Mouse (Mus musculus) induced T-regulatory cell, adult 2 months (primary cell): Measurements from ENCODE around the gene 5031439G07Rik.
"Not testable (repeated sequence)": the region's sequence is repeated elsewhere in the genome, so short reads cannot be mapped to it uniquely, and the experiment has no call there.

ENCODE experiments used
- DNase-seq: peaks from one replicate; pipeline ENCODE4 v3.0.0-alpha.2; 2012; ENCODE audit warnings: low read depth

The 5031439G07Rik gene

DNA sequence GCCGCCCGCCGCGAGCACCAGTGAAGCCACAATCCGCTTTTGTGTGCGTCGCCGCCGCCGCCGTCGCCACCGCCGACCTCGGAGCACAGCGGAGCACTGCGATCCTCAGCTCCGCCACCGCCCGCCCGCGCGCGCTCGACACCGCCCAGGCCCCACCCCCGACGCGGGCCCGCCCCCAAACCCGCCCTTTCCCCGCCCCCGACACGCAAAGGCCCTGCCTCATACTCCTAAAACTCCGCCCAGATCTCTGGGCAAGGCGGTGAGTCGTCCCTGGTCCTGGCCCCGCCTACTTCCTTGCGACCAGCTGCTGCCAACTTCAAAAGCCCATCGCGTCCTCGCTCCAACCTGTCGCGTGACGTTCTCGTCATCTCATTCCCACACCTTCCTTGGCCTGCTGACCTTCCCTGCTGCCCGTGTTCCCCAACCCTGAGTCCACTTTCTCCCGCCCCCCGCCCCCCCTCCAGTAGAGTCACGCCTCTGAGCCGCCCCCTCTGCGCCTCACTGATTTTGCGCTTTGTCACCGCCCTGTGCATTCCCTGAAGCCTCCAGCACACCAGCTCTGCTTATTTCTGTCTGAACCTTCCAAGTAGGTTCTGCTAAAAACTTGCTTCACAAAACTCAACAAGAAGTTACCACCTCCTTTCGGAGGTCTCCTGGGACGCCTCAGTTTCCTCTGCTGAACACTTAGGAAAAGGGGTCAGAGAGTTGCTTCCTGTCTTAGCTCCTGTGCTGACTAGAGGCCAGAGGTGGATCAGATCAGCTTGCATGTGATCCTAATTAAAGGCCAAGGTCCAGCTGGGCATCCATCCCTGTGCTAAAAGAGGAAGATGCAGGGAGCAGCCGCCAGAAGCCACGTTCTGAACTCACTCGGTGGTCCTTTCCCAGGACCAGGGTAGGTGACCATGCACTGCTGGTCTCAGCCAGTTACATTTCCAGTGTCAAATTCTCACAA lies at the start of gene 5031439G07Rik:
5031439G07Rik (minus strand) TSS at position 678 of the 952 bp plus-strand sequence.
- peak; percentile 96 for DNase-seq

DNA sequence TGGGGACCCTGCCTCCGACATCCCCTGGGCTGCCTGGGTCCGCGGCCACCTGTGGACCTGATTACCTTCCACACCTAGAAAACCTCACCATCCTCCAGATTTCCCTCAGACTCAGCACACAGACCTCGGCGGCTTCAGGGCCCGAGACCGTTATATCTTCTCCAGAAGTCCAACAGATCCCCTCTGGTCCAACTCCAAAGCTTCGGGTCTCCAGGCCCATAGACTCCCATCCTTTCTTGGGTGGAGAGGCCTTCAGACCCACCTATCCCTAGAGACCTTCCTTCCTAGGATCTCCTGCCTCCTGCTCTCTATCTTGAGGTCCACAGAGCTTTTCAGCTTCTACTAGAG lies 49.0 kb upstream of the 5031439G07Rik start:
- DNase-seq: no peak

DNA sequence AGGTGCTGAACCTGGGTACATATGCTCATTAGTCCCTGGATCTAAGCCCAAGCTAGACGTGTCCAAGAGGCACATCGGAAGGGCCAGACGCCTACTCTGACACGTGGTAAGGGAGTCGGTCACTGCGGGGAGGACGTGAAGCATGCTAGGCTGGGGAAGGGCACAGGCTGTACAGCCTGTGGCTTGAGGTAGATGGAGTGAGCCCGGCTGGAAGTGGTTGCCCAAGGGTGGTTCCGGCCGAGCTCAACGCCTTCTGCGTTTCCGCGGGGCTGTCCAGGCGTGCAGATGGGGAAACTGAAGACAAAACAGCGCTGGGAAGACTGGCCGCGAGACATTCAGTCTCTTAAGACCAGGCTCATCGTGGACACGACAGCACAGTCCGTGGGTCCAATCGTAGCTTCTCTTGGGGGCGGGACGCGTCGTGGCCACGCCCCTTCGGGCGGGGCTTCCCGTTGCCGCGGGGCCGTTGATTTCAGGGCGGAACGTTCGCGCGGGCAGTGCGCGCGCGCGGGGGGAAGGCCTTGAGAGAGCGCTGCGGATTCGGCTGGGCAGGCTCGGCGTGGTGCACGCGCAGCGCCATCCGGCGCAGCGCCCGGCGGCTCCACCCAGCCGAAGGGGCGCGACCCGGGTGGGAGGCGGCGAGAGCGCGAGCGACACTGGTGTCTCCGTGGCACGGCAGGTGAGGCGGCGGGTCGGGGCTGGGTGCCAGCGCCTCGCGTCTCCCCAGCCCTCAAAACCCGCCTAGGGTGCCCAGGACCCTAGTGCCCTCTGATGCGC lies 48.4 kb upstream of the 5031439G07Rik start:
- peak; percentile 98 for DNase-seq

DNA sequence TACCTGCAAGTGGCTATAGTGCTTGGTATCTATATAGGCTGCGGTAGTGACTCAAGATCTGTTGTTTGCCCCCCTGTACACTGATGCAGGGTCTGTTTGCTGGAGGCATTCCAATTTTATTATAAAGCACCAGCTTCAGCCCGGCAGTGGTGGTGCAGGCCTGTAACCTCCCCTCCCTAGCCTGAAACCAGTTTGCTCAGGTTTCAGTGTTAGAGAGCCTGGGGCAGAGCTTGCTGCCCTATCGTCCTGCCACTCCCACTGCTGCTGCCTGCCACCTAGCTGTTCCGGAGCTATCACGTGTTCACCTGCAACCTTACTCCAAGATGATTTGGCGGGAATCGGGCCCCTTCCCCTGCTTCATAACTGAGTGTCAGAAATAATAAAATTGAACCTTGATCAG lies 45.6 kb upstream of the 5031439G07Rik start:
- DNase-seq: not testable (repeated sequence)

GRCm38 (mm10) chr15:85031866-85032265 lies 43.5 kb upstream of the 5031439G07Rik start:
- DNase-seq: no peak

DNA sequence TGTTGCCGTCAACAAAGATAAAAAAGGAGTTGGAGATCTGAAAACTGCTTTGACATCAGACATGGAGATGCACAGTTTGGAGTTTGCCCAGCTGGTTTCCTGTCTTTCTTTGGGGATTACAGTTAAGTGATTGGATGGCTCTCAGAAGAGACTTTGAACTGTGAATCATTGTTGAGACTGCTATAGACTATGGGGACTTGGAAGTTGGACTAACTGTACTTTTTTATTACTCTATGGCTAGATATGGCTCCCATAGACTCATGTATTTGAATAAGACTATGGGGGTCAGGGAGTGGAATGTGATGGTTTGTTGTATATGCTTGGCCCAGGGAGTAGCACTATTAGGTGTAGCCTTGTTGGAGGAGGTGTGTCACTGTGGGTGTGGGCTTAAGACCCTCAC lies 42.3 kb upstream of the 5031439G07Rik start:
- DNase-seq: not testable (repeated sequence)

- DNase-seq: not testable (repeated sequence)
Measured at GRCm38 (mm10) chr15:85028648-85029047, 40.3 kb upstream of the 5031439G07Rik start, which contains the start of gene Fam118a. Fam118a (plus strand) TSS chr15:85028948.

DNA sequence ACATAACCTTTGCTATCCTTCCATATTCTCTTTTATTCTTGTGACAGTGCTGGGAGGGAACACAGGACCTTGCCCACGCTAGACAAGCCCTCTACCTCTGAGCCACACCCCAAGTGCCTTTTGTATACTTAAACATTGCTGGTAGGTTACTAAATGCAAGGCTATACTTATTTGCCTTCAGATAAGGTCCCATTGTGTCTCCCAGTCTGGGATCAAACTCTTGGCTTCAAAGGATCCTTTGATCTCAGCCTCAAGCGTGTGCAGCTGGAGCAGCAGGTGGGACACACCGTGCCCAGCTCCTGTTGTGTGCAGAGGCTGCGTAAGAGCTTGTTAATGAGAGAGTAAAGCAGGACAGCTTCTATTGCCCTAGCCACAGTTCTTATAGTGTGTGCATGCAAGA lies 39.4 kb upstream of the 5031439G07Rik start:
- no peak for DNase-seq

GRCm38 (mm10) chr15:85026197-85026596 lies 37.8 kb upstream of the 5031439G07Rik start:
- no peak for DNase-seq

DNA sequence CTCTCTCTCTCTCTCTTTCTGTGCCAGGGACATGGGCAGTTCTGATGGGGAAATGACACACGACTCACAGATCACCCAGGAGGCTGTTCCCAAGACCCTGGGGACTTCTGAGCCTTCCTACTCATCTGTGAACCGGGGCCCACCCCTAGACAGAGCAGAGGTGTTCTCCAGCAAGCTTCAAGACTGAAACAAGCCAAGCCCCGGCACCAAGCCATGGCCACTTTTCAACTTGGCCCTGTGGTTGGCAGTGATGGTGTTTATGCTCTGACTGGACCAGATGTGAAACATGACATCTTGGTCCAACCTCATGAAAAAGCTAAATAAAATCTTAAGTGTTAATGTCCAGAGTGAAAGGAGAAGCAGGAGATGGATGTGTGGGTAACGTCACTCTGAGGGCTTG lies 33.9 kb upstream of the 5031439G07Rik start:
- DNase-seq: no peak

DNA sequence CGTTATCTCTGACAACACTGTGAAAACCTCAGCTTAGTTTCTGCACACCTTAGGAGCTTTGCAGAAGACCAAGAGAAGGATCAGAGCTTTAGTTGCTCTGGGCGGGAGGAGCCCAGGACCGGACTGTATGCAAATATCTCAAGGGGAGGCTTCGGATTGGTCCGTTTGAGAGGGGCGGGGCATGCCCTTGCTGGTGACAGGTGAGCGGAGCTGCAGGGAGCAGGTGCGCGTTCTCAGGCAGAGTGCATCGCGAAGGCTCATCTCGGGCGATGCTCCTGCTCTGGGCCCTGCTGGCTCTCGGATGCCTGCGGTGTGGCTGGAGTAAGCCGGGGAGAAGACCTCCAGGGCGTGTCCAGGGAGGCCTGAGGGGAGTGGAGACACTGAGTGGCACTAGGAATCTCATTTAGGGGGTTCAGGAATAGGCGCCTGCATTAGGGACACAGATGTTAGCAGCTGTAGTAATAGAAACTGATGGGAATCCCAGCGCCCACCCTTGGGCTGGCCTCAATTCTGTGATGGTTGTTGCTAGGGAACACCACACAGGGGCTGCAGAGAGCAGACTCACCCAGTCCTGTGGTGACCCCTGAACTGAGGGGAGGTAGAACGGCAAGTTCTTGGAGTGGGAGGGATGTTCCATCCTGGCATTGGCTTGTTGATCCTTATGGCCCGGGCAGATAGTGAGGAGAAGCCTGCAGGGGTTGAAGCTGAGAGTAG lies 28.8 kb upstream of the 5031439G07Rik start, which contains the start of gene Upk3a:
Upk3a (plus strand) TSS at position 191 of the 714 bp plus-strand sequence.
- DNase-seq: peak; percentile 44

GRCm38 (mm10) chr15:85015771-85016170 lies 27.4 kb upstream of the 5031439G07Rik start:
- no peak for DNase-seq

DNA sequence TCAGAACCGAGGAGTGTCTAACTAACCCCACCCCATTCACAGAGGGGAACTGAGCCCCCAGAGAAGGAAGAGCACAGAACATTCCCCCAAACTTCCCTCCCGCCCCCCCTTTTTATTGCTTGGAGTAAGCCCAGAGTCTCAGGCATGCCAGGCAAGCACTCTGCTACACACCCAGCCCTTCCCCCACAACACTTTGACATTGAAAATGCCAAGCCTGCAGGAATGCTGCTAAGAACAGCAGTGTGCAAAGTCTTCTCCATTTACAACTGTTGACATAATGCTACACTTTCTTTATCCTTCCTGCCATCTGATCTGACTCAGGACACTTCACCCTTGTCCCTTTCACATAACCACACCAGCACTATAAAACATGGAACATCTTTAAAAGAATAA lies 24.3 kb upstream of the 5031439G07Rik start:
- DNase-seq: no peak

DNA sequence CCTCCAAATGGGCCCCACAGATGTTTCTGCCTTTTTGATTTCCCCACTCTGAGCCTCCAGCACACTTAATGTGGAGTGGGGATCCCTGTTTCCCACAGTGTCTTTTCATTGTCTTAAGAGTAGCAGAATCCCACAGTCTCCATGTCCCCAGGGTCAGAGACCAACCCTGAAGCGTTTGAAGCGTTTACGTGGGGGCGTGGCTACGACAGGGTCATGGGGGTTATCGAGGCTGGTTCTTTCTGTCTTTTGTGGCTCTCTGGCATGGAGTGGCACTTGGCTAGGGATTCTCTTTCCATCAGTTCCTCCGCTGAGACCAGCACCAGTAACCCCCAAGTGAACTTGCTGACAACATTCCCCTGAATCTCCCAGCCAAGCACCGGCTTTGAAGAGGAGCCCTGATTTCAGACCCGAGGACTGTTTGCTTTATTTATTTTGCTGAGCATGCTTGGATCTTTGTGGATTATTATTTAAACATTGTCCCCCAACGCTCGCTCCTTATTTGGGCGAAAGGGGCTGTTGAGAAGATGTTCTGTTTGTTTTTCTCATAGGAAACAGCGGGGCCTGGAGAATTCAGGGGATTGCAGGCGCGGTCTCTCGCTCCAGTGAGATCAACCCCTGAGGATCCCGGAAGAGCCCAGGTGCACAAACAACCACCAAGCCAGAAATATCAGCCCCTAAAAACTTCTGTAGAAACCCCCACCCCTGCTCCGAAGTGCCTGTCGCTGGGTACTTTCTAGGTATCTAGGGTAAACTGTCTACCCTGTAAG lies 23.7 kb upstream of the 5031439G07Rik start:
- no peak for DNase-seq

- DNase-seq: no peak
Measured at GRCm38 (mm10) chr15:85009666-85010065, 21.3 kb upstream of the 5031439G07Rik start.

DNA sequence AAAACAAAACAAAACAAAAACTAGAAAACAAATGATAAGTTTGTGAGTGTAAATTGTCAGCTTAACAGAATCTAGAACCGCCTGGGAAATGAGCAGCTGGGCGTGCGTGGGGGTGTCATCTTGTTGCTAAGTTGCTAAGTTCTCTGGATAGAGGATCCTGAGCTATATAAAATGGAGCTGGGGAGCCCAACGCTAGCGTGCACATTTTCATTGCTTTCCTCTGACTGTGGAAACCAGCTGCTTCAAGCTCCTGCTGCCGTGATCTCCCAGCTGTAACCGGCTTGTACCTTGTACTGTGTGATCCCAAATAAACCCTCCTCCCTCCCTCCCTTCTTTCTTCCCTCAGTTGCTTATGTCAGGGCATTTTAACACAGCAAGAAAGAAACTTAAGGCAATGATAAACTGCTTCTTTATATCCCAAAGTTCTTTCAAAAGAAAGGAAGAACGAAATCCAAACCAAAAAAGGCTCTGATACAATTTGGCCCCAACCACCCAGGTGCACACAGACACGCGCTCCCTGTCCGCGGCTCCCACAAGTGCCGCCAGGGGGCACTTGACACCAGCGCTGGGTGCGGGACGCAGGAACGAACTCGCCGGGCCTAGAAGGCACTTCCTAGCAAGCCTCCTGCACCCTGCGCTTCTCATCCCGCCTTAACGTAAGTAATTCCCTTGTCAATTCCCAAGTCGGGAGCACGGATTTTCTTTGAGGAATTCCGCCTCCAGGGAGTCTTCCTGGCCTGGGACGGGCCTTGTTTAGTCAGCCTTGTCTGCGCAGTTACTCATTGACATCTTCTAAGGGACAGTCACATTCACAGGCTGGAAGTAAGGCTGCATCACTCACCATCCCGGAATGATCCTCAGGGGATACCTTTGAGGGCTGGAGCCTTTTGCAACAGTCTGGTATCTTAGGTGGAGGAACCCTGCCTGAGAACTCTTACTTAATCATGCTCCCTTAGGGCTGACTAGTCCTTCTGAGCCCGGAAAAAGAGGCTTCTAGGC lies 12.9 kb upstream of the 5031439G07Rik start:
- peak; percentile 85 for DNase-seq

DNA sequence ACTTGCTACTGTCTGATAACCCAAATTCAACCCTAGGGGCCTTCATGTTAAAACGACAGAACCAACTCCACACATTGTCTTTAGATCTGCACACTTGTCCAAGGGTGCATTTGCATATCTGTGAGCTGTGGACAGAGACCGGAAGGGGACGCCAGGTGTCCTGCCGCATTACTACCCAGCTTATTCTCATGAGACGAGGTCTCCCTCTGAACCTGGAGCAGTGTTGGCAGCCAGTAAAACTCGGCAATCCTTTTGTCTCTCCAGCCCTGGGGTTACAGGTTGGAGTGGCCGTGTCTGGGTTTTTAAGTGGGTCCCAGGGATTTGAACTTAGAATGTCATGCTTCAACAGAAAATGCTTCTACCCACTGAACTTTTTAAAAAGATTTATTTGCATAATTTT lies 11.6 kb upstream of the 5031439G07Rik start:
- DNase-seq: no peak

GRCm38 (mm10) chr15:84997768-84998454 lies 9.6 kb upstream of the 5031439G07Rik start:
- DNase-seq: no peak

DNA sequence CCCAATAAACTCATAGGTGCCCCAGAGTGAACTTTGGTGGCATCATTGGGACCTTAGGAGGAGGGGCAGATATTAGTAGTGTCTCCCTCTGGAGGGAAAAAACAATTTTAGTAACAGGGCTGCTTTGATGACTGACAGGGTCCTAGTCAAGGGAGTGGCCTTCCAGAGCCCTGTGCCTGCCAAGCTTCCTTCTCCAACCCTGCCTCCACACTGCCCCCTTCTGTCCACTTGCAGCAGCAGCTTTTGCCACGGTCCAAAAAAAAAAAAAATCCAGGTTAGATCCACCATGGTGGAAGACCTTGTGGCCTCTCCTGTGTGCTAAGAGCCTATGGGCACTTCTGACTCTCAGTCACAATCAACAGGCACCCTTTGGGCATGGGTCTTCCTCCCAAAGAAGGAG lies 7.6 kb upstream of the 5031439G07Rik start:
- peak; percentile 75 for DNase-seq
